Mouse (Mus musculus): Measurements from ENCODE around the gene Il2rb. TPM values are rescaled to one million over a fixed set of nuclear protein-coding genes. Genes with fewer than 3 reads are reported as not detected.

The Il2rb gene
- 102 to 350 TPM (median 102 TPM) in 3 replicates for total RNA-seq (2017)

- ATAC-seq (replicated peaks; ENCODE audit: insufficient number of reproducible peaks, low FRiP score, low TSS enrichment, poor library complexity, severe bottlenecking) = peak; percentile 52
Observed at GRCm38 (mm10) chr15:78494968-78495406, at the start of gene Il2rb. Il2rb (minus strand) TSS chr15:78495271.

GRCm38 (mm10) chr15:78544561-78545001 is 49.5 kb upstream of the Il2rb start, which contains the start of gene Sstr3:
Sstr3 (minus strand) TSS chr15:78544685.
- ATAC-seq (replicated peaks; ENCODE audit: insufficient number of reproducible peaks, low FRiP score, low TSS enrichment, poor library complexity, severe bottlenecking) = no peak

GRCm38 (mm10) chr15:78544041-78544440 is 49.0 kb upstream of the Il2rb start:
- no peak for ATAC-seq (replicated peaks; ENCODE audit: insufficient number of reproducible peaks, low FRiP score, low TSS enrichment, poor library complexity, severe bottlenecking)

DNA sequence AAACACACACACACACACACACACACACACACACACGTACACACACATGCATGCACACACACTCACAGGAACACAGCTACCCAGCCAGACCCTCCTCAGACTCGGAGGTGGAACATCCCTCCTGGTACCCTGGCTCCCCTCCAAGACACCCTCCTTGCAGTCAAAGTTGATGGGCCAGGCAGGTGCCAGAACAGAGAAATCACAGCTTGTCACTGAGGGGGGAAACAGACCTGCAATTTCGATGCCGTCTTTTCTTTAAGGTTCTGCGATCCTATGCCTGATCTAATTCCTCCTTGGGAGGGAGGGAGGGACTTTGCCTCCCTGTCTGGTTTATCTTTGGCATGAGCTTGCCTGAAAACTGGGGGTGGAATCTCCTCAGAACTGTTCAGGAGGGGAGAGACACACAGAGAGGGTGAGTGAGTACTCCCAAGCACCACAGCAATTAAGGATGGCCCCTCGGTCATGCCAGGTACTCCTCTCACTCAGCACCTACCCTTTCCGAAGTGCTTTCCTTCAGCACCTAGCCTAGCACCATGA is 47.8 kb upstream of the Il2rb start:
- ATAC-seq (replicated peaks; ENCODE audit: insufficient number of reproducible peaks, low FRiP score, low TSS enrichment, poor library complexity, severe bottlenecking) = no peak

- no peak for ATAC-seq (replicated peaks; ENCODE audit: insufficient number of reproducible peaks, low FRiP score, low TSS enrichment, poor library complexity, severe bottlenecking)
Observed at GRCm38 (mm10) chr15:78542098-78542766, 47.2 kb upstream of the Il2rb start.

DNA sequence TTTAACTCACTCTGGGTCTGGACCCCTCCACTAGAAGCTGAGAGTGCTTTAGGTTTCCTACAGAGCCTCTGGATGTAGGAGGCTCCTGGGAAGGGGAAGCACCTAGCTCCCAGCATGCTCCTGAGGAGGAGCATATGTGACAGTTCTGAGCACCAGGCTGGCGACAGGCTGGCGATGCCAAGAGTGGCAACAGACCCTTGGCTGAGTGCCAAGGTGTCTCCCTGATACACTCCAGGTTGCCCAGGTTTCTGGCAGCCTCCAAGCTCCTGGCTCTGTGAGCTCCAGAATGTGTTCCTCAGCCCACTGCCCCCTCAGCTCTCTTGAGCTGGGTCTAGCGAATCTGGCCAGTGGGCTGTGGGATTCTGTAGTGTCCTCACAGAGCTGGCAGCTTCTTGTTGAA is 46.5 kb upstream of the Il2rb start:
- ATAC-seq (replicated peaks; ENCODE audit: insufficient number of reproducible peaks, low FRiP score, low TSS enrichment, poor library complexity, severe bottlenecking) = no peak

- no peak for ATAC-seq (replicated peaks; ENCODE audit: insufficient number of reproducible peaks, low FRiP score, low TSS enrichment, poor library complexity, severe bottlenecking)
Observed at GRCm38 (mm10) chr15:78541036-78541435, 46.0 kb upstream of the Il2rb start.

GRCm38 (mm10) chr15:78535723-78536421 is 40.8 kb upstream of the Il2rb start:
- no peak for ATAC-seq (replicated peaks; ENCODE audit: insufficient number of reproducible peaks, low FRiP score, low TSS enrichment, poor library complexity, severe bottlenecking)

DNA sequence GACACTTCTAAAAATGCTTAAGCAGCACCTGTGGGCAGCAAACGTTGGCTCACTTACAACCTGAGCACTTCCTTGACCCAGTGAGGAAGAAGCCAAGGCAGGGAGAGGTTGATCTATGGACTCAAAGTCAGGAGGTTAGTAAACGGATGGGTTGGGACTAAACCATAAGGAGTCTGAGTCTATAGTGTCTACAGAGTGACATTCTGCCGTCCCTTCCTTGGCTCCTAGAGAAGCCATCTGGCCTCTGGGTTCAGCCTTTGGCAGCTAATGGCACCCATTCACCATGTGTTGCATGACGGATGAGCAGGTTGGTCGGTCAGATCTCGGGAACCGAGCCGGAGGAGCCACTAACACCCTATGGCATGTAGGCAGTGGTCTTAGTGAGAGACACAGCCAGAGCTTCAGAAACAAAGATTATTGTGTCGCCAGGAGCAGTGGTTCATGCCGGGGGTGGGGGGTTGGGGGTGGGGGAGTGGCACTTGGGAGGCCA is 38.3 kb upstream of the Il2rb start:
- ATAC-seq (replicated peaks; ENCODE audit: insufficient number of reproducible peaks, low FRiP score, low TSS enrichment, poor library complexity, severe bottlenecking) = no peak

- ATAC-seq (replicated peaks; ENCODE audit: insufficient number of reproducible peaks, low FRiP score, low TSS enrichment, poor library complexity, severe bottlenecking) = no peak
Observed at GRCm38 (mm10) chr15:78532566-78533345, 37.7 kb upstream of the Il2rb start.

GRCm38 (mm10) chr15:78531901-78532469 is 36.9 kb upstream of the Il2rb start:
- peak; percentile 91 for ATAC-seq (replicated peaks; ENCODE audit: insufficient number of reproducible peaks, low FRiP score, low TSS enrichment, poor library complexity, severe bottlenecking)

- ATAC-seq (replicated peaks; ENCODE audit: insufficient number of reproducible peaks, low FRiP score, low TSS enrichment, poor library complexity, severe bottlenecking) = no peak
Observed at GRCm38 (mm10) chr15:78531451-78531720, 36.3 kb upstream of the Il2rb start.

DNA sequence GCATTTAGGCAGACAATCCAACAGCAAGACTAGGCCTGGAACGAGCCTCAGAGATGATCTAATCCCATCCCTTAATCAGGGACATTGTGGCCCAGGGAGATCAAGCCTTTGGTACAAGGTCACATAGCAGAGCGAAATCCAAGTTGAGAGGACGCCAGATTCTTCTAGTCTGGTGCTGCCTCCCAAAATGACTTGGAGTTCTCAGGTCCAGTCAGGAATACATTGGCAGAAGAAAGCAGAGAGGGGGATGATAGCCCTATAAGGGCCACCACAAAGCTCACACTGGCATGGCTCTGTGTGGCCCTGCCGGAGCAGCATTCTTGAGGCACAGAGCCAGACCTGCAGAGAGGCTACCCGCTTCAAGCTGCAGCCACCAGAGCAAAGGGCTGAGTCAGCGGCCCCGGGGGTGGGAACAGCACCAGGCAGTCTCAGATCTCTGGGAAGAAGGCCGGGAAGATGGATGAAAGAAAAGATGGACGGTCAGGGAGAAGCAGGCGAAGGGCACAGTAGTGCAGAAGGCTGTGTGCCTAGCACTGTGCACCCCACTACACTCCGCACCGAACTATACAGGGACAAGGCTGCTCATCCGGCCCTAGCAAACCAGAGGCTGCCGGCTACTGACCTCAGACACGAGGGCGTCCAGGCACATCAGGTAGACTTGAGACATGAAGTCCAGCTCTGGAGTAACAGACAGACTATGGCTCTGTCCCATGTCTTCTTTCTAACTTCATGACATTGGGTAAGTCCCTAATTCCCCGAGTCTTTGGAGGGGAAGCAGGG is 35.8 kb upstream of the Il2rb start, which contains the start of gene C1qtnf6:
Gene C1qtnf6 (minus strand): TSS at position 746 of the 780 bp plus-strand sequence.
- no peak for ATAC-seq (replicated peaks; ENCODE audit: insufficient number of reproducible peaks, low FRiP score, low TSS enrichment, poor library complexity, severe bottlenecking)

GRCm38 (mm10) chr15:78530141-78530540 is 35.1 kb upstream of the Il2rb start:
- ATAC-seq (replicated peaks; ENCODE audit: insufficient number of reproducible peaks, low FRiP score, low TSS enrichment, poor library complexity, severe bottlenecking) = no peak

DNA sequence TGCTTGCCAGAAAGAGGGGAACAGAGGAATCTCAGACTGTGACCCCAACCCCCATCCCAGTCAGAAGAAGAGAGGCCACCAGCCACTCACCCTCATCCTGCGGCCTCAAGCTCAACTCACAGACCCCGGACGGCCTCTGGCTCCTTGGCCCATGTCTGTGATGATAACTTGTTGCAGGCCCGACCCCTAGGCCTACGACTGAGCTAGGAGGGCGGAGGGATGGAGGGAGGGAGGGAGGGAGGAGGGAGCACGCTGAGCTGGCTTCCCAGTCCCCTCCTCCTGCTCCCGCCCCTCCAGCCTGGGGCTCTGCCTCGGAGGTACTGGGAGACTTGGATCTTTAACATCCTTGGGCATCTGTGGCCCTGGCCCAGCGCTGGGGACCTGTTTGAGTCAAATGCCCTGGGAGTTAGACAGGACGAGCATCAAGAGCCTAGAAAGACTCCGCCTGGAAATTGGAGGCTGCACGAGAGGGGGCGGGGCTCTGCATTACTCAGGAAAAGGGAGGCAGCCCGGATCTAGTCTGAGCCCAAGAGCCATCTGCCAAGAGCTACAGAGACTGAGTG is 34.4 kb upstream of the Il2rb start:
- no peak for ATAC-seq (replicated peaks; ENCODE audit: insufficient number of reproducible peaks, low FRiP score, low TSS enrichment, poor library complexity, severe bottlenecking)

DNA sequence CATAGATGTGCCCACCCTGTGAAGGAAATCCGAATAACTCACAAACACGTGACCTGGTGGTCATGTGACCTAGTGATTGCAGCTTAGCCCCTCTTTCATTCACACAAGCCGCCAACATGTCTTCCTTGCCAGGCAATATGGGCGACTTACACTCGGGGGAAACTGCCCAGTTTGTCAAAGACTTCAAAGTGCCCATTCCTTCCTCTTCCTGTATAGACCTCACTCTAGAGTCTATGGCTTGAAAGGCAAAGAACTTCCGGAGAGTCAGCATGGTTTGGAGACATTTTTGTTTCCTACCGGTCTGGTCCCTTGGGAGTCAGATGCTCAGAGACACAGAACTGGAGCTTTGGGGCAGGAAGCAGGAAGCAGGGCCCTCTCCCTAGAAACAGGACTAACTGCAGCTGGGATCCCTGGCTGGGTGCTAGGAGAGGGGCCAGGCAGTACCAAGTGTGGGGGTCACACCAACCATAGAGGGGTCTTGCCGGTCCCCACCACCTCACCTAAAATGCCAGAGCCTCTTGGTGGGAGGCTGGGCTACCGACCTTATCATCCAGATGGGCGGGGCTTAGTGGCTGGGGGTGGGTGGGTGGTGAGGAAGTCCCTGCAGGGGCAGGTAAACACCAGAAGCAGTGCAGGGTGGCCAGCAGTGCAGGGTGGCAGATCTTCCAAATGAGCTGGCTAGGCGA is 33.8 kb upstream of the Il2rb start:
- no peak for ATAC-seq (replicated peaks; ENCODE audit: insufficient number of reproducible peaks, low FRiP score, low TSS enrichment, poor library complexity, severe bottlenecking)

- no peak for ATAC-seq (replicated peaks; ENCODE audit: insufficient number of reproducible peaks, low FRiP score, low TSS enrichment, poor library complexity, severe bottlenecking)
Observed at GRCm38 (mm10) chr15:78527973-78528372, 32.9 kb upstream of the Il2rb start.
